ENCODE assay signal across 24 mouse cellular contexts in genomic region chr1:55449779-55450178, GRCm38 (mm10).
"Had no signal": no experiment of that assay in that cellular context is flagged by ENCODE, and none has a peak within 500 bp of the region (broad histone marks: within the 10 kb centered on the region; RNA-seq: fewer than 3 reads in every experiment).

No protein-coding gene starts in this region.

- H3K27me3 ChIP-seq: heart, embryonic 13.5 days; heart, embryonic 15.5 days; hindbrain, embryonic 13.5 days; hindbrain, embryonic 15.5 days; limb, embryonic 12.5 days; liver, embryonic 13.5 days; liver, embryonic 15.5 days had no signal

- H3K27ac ChIP-seq: heart, adult 2 months; heart, embryonic 13.5 days; heart, embryonic 15.5 days; hindbrain, embryonic 13.5 days; hindbrain, embryonic 15.5 days; hindbrain, postnatal 0 days; left cerebral cortex, adult 2 months; limb, embryonic 10.5 days; limb, embryonic 12.5 days; liver, embryonic 13.5 days; liver, embryonic 15.5 days had no signal

- H3K4me1 ChIP-seq: limb, embryonic 10.5 days; limb, embryonic 12.5 days; liver, embryonic 13.5 days; liver, embryonic 15.5 days had no signal

- H3K36me3 ChIP-seq: heart, embryonic 13.5 days; heart, embryonic 15.5 days; hindbrain, embryonic 13.5 days; hindbrain, embryonic 15.5 days; limb, embryonic 10.5 days; limb, embryonic 12.5 days; liver, embryonic 13.5 days; liver, embryonic 15.5 days had no signal

- H3K9ac ChIP-seq: heart, embryonic 13.5 days; heart, embryonic 15.5 days; hindbrain, embryonic 13.5 days; hindbrain, embryonic 15.5 days; limb, embryonic 12.5 days; liver, embryonic 13.5 days; liver, embryonic 15.5 days had no signal

- ATAC-seq: hindbrain, postnatal 0 days; intestine, embryonic 16.5 days had no signal

- H3K4me2 ChIP-seq: heart, embryonic 11.5 days; heart, embryonic 13.5 days; heart, embryonic 15.5 days; hindbrain, embryonic 13.5 days; hindbrain, embryonic 15.5 days; limb, embryonic 12.5 days; liver, embryonic 11.5 days; liver, embryonic 13.5 days; liver, embryonic 15.5 days had no signal

- H3K4me3 ChIP-seq: heart, adult 2 months; heart, embryonic 13.5 days; heart, embryonic 15.5 days; hindbrain, embryonic 13.5 days; hindbrain, embryonic 15.5 days; left cerebral cortex, adult 2 months; limb, embryonic 10.5 days; limb, embryonic 12.5 days; liver, embryonic 13.5 days; liver, embryonic 15.5 days had no signal

- DNase-seq: gastrocnemius, postnatal 14 days; gastrocnemius, postnatal 36 days; heart, adult 11 months; heart, adult 2 months; heart, postnatal 14 days; heart, postnatal 36 days; kidney, adult 18-20 months; kidney, postnatal 10 days; kidney, postnatal 25 days; kidney, postnatal 4 days; liver; liver, embryonic 13.5 days had no signal

- H3K9me3 ChIP-seq: heart, embryonic 13.5 days; heart, embryonic 15.5 days; hindbrain, embryonic 13.5 days; hindbrain, embryonic 15.5 days; limb, embryonic 10.5 days; limb, embryonic 12.5 days; liver, embryonic 13.5 days; liver, embryonic 15.5 days had no signal
